Mouse (Mus musculus) telencephalon, adult 2 months (tissue): ENCODE measurements at regions not wholly inside any gene's neighbourhood (a gene's known extent, or its start where the extent isn't known, plus 50 kb on each side); places are given as distances from the start of the nearest gene placed in this dataset.
"Not testable (repeated sequence)": the region's sequence is repeated elsewhere in the genome, so short reads cannot be mapped to it uniquely, and the experiment has no call there.

Experiments used
- DNase-seq: peaks from one replicate; pipeline ENCODE4 v3.0.0-alpha.2; 2011; ENCODE audit warnings: low read depth, low spot score

GRCm38 (mm10) chr19:51355701-51356100 lies 677.3 kb upstream of the Sorcs1 start:
- no peak for DNase-seq

GRCm38 (mm10) chr19:51340491-51340890 lies 662.0 kb upstream of the Sorcs1 start:
- DNase-seq, result no peak

GRCm38 (mm10) chr19:51330010-51330409 lies 651.6 kb upstream of the Sorcs1 start:
- no peak for DNase-seq

GRCm38 (mm10) chr19:51303708-51304107 lies 625.3 kb upstream of the Sorcs1 start:
- peak; percentile 13 for DNase-seq

GRCm38 (mm10) chr19:51296631-51297030 lies 618.2 kb upstream of the Sorcs1 start:
- not testable (repeated sequence) for DNase-seq

- DNase-seq, result no peak
Observed at GRCm38 (mm10) chr19:51268978-51269556, 590.6 kb upstream of the Sorcs1 start.

GRCm38 (mm10) chr19:51240295-51240864 lies 561.9 kb upstream of the Sorcs1 start:
- DNase-seq, result no peak

GRCm38 (mm10) chr19:51238181-51238523 lies 559.7 kb upstream of the Sorcs1 start:
- DNase-seq, result no peak

GRCm38 (mm10) chr19:51237509-51238180 lies 559.2 kb upstream of the Sorcs1 start:
- DNase-seq, result no peak

GRCm38 (mm10) chr19:51232525-51232924 lies 554.1 kb upstream of the Sorcs1 start:
- DNase-seq, result no peak

GRCm38 (mm10) chr19:51226932-51227331 lies 548.5 kb upstream of the Sorcs1 start:
- no peak for DNase-seq

- peak; percentile 6 for DNase-seq
Observed at GRCm38 (mm10) chr19:51201391-51201790, 522.9 kb upstream of the Sorcs1 start.
